Mouse (Mus musculus): ENCODE results near the gene Epn1. TPM values are rescaled to one million over a fixed set of nuclear protein-coding genes. Genes with fewer than 3 reads are reported as not detected.

The Epn1 gene
- polyA plus RNA-seq, 1 experiment from 2014 or later: 56.2 TPM

GRCm38 (mm10) chr7:5053456-5054179 lies 26.4 kb upstream of the Epn1 start:
- Histone ChIP-seq H3K4me3 (ENCODE audit: low read depth, low read length) (peak overlapping the region; percentile 52), H3K4me1 (ENCODE audit: control insufficient read depth, insufficient read depth, low read length) (peaks cover 28% of the 10 kb centered on the region), H3K9me3 (ENCODE audit: control insufficient read depth, low read length) (no peaks in the 10 kb centered on the region), H3K36me3 (ENCODE audit: control insufficient read depth, insufficient read depth, low read length) (no peaks in the 10 kb centered on the region), H3K27ac (ENCODE audit: low read depth, low read length) (no peak overlapping the region), H3K27me3 (ENCODE audit: control insufficient read depth, insufficient read depth, low read length) (peaks cover 60% of the 10 kb centered on the region), H3K9ac (ENCODE audit: low read length) (peak overlapping the region; percentile 54), H3K4me2 (peak overlapping the region; percentile 77)
- ATAC-seq (ENCODE audit: low FRiP score) (no peak), DNase-seq (ENCODE audit: low spot score, missing footprints) (peak; percentile 93)
- 6% methylated on average over 32 of the region's 32 CpGs for WGBS

DNA sequence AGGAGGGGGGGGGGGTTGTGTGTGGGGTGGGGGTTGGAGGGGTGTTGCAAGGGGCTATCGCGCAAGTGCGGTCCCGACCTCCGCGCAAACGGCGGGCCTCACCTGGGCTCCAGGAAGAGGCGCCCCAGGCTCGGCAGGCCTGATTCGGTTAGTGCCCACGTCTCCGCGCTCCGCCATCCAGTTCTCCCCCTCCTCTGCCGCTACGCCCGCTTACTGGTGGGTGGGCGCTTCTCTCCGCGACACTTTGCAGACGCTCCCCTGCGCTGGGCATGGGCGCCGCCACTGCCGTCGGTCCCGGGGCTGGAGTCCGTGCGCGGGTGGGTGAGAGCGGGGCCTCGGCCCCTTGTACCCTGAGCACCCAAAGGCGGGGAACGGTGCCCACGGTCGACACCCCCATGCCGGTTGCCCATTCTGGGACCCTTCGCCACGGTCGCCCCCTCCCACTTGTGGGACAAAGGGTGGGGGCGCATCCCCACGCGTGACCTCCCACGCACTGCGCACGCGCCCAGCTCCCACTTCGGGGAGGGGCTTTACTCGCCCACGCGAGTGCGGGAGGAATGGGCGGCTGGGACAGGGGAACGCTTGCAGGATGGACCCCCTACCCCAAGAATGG lies 23.3 kb upstream of the Epn1 start:
- Histone ChIP-seq H3K36me3 (ENCODE audit: control insufficient read depth, insufficient read depth, low read length) (no peaks in the 10 kb centered on the region), H3K4me2 (peak overlapping the region; percentile 58), H3K9ac (ENCODE audit: low read length) (peak overlapping the region; percentile 60), H3K27ac (ENCODE audit: low read depth, low read length) (no peak overlapping the region), H3K4me3 (ENCODE audit: low read depth, low read length) (peak overlapping the region; percentile 34), H3K4me1 (ENCODE audit: control insufficient read depth, insufficient read depth, low read length) (peaks cover 34% of the 10 kb centered on the region), H3K27me3 (ENCODE audit: control insufficient read depth, insufficient read depth, low read length) (peaks cover 62% of the 10 kb centered on the region), H3K9me3 (ENCODE audit: control insufficient read depth, low read length) (no peaks in the 10 kb centered on the region)
- DNase-seq (ENCODE audit: low spot score, missing footprints): no peak
- WGBS: 2% methylated on average over 42 of the region's 55 CpGs
- no peak for ATAC-seq (ENCODE audit: low FRiP score)

GRCm38 (mm10) chr7:5057381-5057780 lies 22.7 kb upstream of the Epn1 start:
- no peaks in the 10 kb centered on the region for H3K9me3 ChIP-seq (ENCODE audit: control insufficient read depth, low read length)
- peak overlapping the region; percentile 34; the same call in 1 of the 2 replicates for H3K4me3 ChIP-seq (ENCODE audit: low read depth, low read length)
- peak overlapping the region; percentile 58 for H3K4me2 ChIP-seq
- 40% methylated on average over 8 of the region's 8 CpGs for WGBS
- DNase-seq (ENCODE audit: low spot score, missing footprints): no peak
- H3K9ac ChIP-seq (ENCODE audit: low read length): peak overlapping the region; percentile 60
- no peaks in the 10 kb centered on the region for H3K36me3 ChIP-seq (ENCODE audit: control insufficient read depth, insufficient read depth, low read length)
- ATAC-seq (ENCODE audit: low FRiP score): no peak
- H3K27ac ChIP-seq (ENCODE audit: low read depth, low read length): no peak overlapping the region
- H3K27me3 ChIP-seq (ENCODE audit: control insufficient read depth, insufficient read depth, low read length): peaks cover 62% of the 10 kb centered on the region
- H3K4me1 ChIP-seq (ENCODE audit: control insufficient read depth, insufficient read depth, low read length): peaks cover 28% of the 10 kb centered on the region

GRCm38 (mm10) chr7:5057804-5058203 lies 22.2 kb upstream of the Epn1 start:
- Histone ChIP-seq H3K27ac (ENCODE audit: low read depth, low read length) (no peak overlapping the region), H3K4me2 (no peak overlapping the region; the same call in 1 of the 2 replicates), H3K4me1 (ENCODE audit: control insufficient read depth, insufficient read depth, low read length) (peaks cover 24% of the 10 kb centered on the region), H3K36me3 (ENCODE audit: control insufficient read depth, insufficient read depth, low read length) (no peaks in the 10 kb centered on the region), H3K9me3 (ENCODE audit: control insufficient read depth, low read length) (no peaks in the 10 kb centered on the region), H3K9ac (ENCODE audit: low read length) (no peak overlapping the region), H3K4me3 (ENCODE audit: low read depth, low read length) (no peak overlapping the region), H3K27me3 (ENCODE audit: control insufficient read depth, insufficient read depth, low read length) (peaks cover 59% of the 10 kb centered on the region)
- DNase-seq (ENCODE audit: low spot score, missing footprints): no peak
- WGBS: 27% methylated on average over 11 of the region's 11 CpGs
- ATAC-seq (ENCODE audit: low FRiP score): no peak

DNA sequence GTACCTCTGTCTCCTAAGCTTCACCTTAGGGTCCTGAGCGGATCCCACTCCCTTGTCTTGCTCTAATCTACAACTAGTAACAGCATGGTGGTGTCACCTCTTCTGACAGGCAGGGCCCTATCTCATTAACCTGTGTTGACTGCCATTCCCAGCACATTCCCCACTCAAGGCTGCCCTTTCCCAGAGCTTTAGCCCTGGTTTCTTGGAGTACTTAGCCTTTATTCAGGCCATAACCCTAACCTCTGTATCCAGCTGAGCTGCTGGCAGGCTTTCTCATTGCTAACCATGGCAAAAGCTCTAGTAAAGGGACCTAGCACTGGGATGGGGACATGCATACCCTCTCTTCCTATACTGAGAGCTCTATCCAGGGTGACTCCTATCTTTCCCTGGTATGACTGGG lies 21.4 kb upstream of the Epn1 start:
- ATAC-seq (ENCODE audit: low FRiP score) (no peak), DNase-seq (ENCODE audit: low spot score, missing footprints) (no peak)
- WGBS: 84% methylated on average over 1 of the region's 1 CpGs
- H3K9me3 ChIP-seq (ENCODE audit: control insufficient read depth, low read length): no peaks in the 10 kb centered on the region
- H3K36me3 ChIP-seq (ENCODE audit: control insufficient read depth, insufficient read depth, low read length): no peaks in the 10 kb centered on the region
- peaks cover 22% of the 10 kb centered on the region for H3K4me1 ChIP-seq (ENCODE audit: control insufficient read depth, insufficient read depth, low read length)
- H3K4me2 ChIP-seq: no peak overlapping the region
- no peak overlapping the region for H3K27ac ChIP-seq (ENCODE audit: low read depth, low read length)
- no peak overlapping the region for H3K4me3 ChIP-seq (ENCODE audit: low read depth, low read length)
- H3K27me3 ChIP-seq (ENCODE audit: control insufficient read depth, insufficient read depth, low read length): peaks cover 51% of the 10 kb centered on the region
- H3K9ac ChIP-seq (ENCODE audit: low read length): no peak overlapping the region

DNA sequence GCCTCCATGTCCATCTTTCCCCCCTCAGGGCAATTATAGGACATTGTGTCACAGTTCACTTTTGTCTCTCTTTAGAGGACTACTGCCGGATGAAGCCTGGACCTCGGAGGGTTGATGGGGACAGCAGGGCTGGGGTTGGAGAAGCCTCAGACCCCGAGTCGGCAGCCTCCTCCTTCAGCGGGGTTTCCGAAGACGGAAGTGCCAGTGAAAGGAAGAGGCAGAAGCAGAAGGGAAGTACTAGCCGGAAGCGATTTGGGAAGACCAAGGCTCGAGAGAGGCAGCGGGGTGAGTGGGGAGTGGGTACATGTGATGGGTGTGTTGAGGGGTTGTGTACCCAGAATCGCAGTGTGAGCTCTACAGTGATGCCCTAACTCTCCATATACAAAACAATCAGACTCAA lies 20.6 kb upstream of the Epn1 start:
- Histone ChIP-seq H3K4me3 (ENCODE audit: low read depth, low read length) (no peak overlapping the region), H3K27ac (ENCODE audit: low read depth, low read length) (no peak overlapping the region), H3K9ac (ENCODE audit: low read length) (no peak overlapping the region), H3K27me3 (ENCODE audit: control insufficient read depth, insufficient read depth, low read length) (peaks cover 43% of the 10 kb centered on the region), H3K4me1 (ENCODE audit: control insufficient read depth, insufficient read depth, low read length) (peaks cover 27% of the 10 kb centered on the region), H3K9me3 (ENCODE audit: control insufficient read depth, low read length) (no peaks in the 10 kb centered on the region), H3K36me3 (ENCODE audit: control insufficient read depth, insufficient read depth, low read length) (no peaks in the 10 kb centered on the region), H3K4me2 (no peak overlapping the region)
- DNase-seq (ENCODE audit: low spot score, missing footprints): no peak
- 93% methylated on average over 12 of the region's 12 CpGs for WGBS
- no peak for ATAC-seq (ENCODE audit: low FRiP score)

- DNase-seq (ENCODE audit: low spot score, missing footprints) (peak; percentile 94), ATAC-seq (ENCODE audit: low FRiP score) (peak; percentile 2; the same call in 1 of the 2 replicates)
- peaks cover 34% of the 10 kb centered on the region for H3K27me3 ChIP-seq (ENCODE audit: control insufficient read depth, insufficient read depth, low read length)
- peak overlapping the region; percentile 93 for H3K9ac ChIP-seq (ENCODE audit: low read length)
- H3K9me3 ChIP-seq (ENCODE audit: control insufficient read depth, low read length): no peaks in the 10 kb centered on the region
- peak overlapping the region; percentile 92 for H3K4me2 ChIP-seq
- 4% methylated on average over 27 of the region's 27 CpGs for WGBS
- H3K36me3 ChIP-seq (ENCODE audit: control insufficient read depth, insufficient read depth, low read length): no peaks in the 10 kb centered on the region
- H3K4me3 ChIP-seq (ENCODE audit: low read depth, low read length): peak overlapping the region; percentile 80
- peak overlapping the region; percentile 99 for H3K27ac ChIP-seq (ENCODE audit: low read depth, low read length)
- peaks cover 28% of the 10 kb centered on the region for H3K4me1 ChIP-seq (ENCODE audit: control insufficient read depth, insufficient read depth, low read length)
Observed at GRCm38 (mm10) chr7:5060239-5060731, 19.8 kb upstream of the Epn1 start.

- WGBS: under 1% methylated on average over 60 of the region's 60 CpGs
- H3K4me1 ChIP-seq (ENCODE audit: control insufficient read depth, insufficient read depth, low read length): peaks cover 28% of the 10 kb centered on the region
- H3K36me3 ChIP-seq (ENCODE audit: control insufficient read depth, insufficient read depth, low read length): peaks cover 2% of the 10 kb centered on the region; the same call in 1 of the 2 replicates
- peak overlapping the region; percentile 93 for H3K9ac ChIP-seq (ENCODE audit: low read length)
- H3K27ac ChIP-seq (ENCODE audit: low read depth, low read length): peak overlapping the region; percentile 99
- H3K9me3 ChIP-seq (ENCODE audit: control insufficient read depth, low read length): no peaks in the 10 kb centered on the region
- peak; percentile 87 for ATAC-seq (ENCODE audit: low FRiP score)
- H3K4me2 ChIP-seq: peak overlapping the region; percentile 92
- peak; percentile 100 for DNase-seq (ENCODE audit: low spot score, missing footprints)
- peaks cover 26% of the 10 kb centered on the region for H3K27me3 ChIP-seq (ENCODE audit: control insufficient read depth, insufficient read depth, low read length)
- H3K4me3 ChIP-seq (ENCODE audit: low read depth, low read length): peak overlapping the region; percentile 80
Observed at GRCm38 (mm10) chr7:5060944-5061773, 18.9 kb upstream of the Epn1 start.
